Comparison of ENCODE assay signal across 18 mouse cellular contexts in genomic region chr17:94002095-94002494, GRCm38 (mm10).
DNase-seq lines count a peak whose midpoint lies in the region; ATAC-seq lines count a peak whose summit lies in the region.
"Had no signal": no experiment of that assay in that cellular context is flagged by ENCODE, and none has a peak within 500 bp of the region (broad histone marks: within the 10 kb centered on the region; RNA-seq: fewer than 3 reads in every experiment).

No protein-coding gene starts in this region.

- ATAC-seq in frontal cortex, adult (ENCODE audit: low TSS enrichment), result peak; percentile 88
- ATAC-seq: activated CD4-positive, CD25-positive, alpha-beta regulatory T cell, adult 4 months; forebrain, embryonic 16.5 days; intestine, embryonic 15.5 days had no signal

- no peak for DNase-seq in frontal cortex, postnatal 14 days (ENCODE audit: low spot score in 2 of 2)
- DNase-seq in 416B (ENCODE audit: low read depth), result peak; percentile 80
- DNase-seq in brain, adult 2 months (ENCODE audit: low read depth, low spot score), result peak; percentile 43
- DNase-seq in telencephalon, adult 2 months (ENCODE audit: low read depth, low spot score), result peak; percentile 10
- no peak for DNase-seq in layer of hippocampus, postnatal 10 days (ENCODE audit: low spot score in 2 of 2)
- DNase-seq in retina, postnatal 1 day, result no peak
- DNase-seq: adrenal gland, postnatal 25 days; cerebellum, adult 2 months; cerebellum, postnatal 14 days; embryo, embryonic 11 days; gastrocnemius, adult 2 months; gastrocnemius, postnatal 36 days; heart, adult 11 months; heart, postnatal 36 days had no signal

Comparison
In these comparisons a context has a peak if more than half of its experiments do, and no peak if none do; other contexts are left out.
1. DNase-seq: peak in 416B (single experiment), brain, adult 2 months (single experiment) and telencephalon, adult 2 months (single experiment); none in frontal cortex, postnatal 14 days (0 of 2), layer of hippocampus, postnatal 10 days (0 of 2) and retina, postnatal 1 day (single experiment).